Mouse (Mus musculus): Measurements from ENCODE around the gene Pate2.

GRCm38 (mm10) chr9:35541488-35541887 lies 28.6 kb upstream of the Pate2 start:
- TF ChIP-seq CTCF (IDR thresholded peaks at IDR 0.05; ENCODE audit: control insufficient read depth, insufficient read depth, insufficient replicate concordance, low read depth, low read length) (no peak), POLR2A (IDR thresholded peaks at IDR 0.05; ENCODE audit: control insufficient read depth, low read depth, low read length) (no peak)
